Mouse (Mus musculus) G1E (cell line): Measurements from ENCODE around the gene Sorcs1. TPM values are rescaled to one million over a fixed set of nuclear protein-coding genes. Genes with fewer than 3 reads are reported as not detected.

ENCODE experiments used
- ATAC-seq: 2 replicates; pipeline ENCODE4 v1.8.0; 2016; ENCODE audit warnings: mild to moderate bottlenecking; ENCODE audit not compliant: insufficient number of reproducible peaks, poor library complexity, low FRiP score, severe bottlenecking; ENCODE audit errors: extremely low read depth
- DNase-seq: peaks from one replicate; pipeline ENCODE4 v3.0.0; 2012; ENCODE audit warnings: low spot score
- H3K27me3 ChIP-seq: 2 replicates; pipeline ENCODE4 v1.6.1; 2012; ENCODE audit warnings: mild to moderate bottlenecking, low read length, inconsistent platforms; ENCODE audit not compliant: insufficient read depth
- H3K36me3 ChIP-seq: replicated peaks from 2 replicates; pipeline ENCODE3; 2012; ENCODE audit warnings: mild to moderate bottlenecking, inconsistent platforms
- H3K4me1 ChIP-seq: 2 replicates; pipeline ENCODE4 v1.6.1; 2012; ENCODE audit warnings: low read depth, low read length, inconsistent platforms, mixed read lengths; ENCODE audit not compliant: insufficient read depth
- H3K4me3 ChIP-seq: 2 replicates; pipeline ENCODE4 v1.5.1; 2012; ENCODE audit warnings: low read depth, mild to moderate bottlenecking, inconsistent platforms, low read length, moderate library complexity, mixed read lengths
- H3K9me3 ChIP-seq: replicated peaks from 2 replicates; pipeline ENCODE4 v1.6.1; 2012; ENCODE audit warnings: inconsistent platforms
- CTCF ChIP-seq: IDR thresholded peaks from 2 replicates; pipeline ENCODE4 v1.5.1; 2012; ENCODE audit warnings: low read depth, low read length, inconsistent platforms, mixed read lengths
- GATA1 ChIP-seq: IDR thresholded peaks from 2 replicates; pipeline ENCODE4 v1.6.1; 2012; ENCODE audit warnings: borderline replicate concordance, low read length, inconsistent platforms, mixed read lengths
- GATA2 ChIP-seq: IDR thresholded peaks from 2 replicates; pipeline ENCODE4 v1.6.1; 2012; ENCODE audit warnings: low read depth, low read length, inconsistent platforms, borderline replicate concordance
- POLR2AphosphoS5 ChIP-seq: IDR thresholded peaks from 2 replicates; pipeline ENCODE4 v1.6.1; 2012; ENCODE audit warnings: low read depth, low read length, inconsistent platforms; ENCODE audit not compliant: insufficient replicate concordance
- TAL1 ChIP-seq: conservative IDR thresholded peaks from 2 replicates; pipeline ENCODE4 v1.6.1; 2012; ENCODE audit warnings: low read depth, low read length, inconsistent platforms, mixed read lengths
- polyA plus RNA-seq: library from polyadenylated mRNA; stranded (reverse); fragments of >175 nt; gene quantifications from 2 replicates; pipeline ENCODE4 v1.2.3, GENCODE M21; 2012
- total RNA-seq, 2 experiments: library from RNA; stranded (forward) in 1 of 2; stranded (reverse) in 1 of 2; fragments of 200-1000 nt in 1 of 2; fragments of >200 nt in 1 of 2; fragmentation: Nextera tagmentation in 1 of 2; gene quantifications; 2 replicates each; pipeline ENCODE4 v1.2.3; 2014 to 2017

Sorcs1 gene
- total and polyA plus RNA-seq, 3 experiments, result under 0.01 TPM; not detected in 2

GRCm38 (mm10) chr19:50521943-50522342 is 156.5 kb downstream of the Sorcs1 start:
- DNase-seq (no peak), ATAC-seq (no peak)
- TF ChIP-seq GATA2, result no peak
- no peak for TF ChIP-seq POLR2AphosphoS5
- no peak for TF ChIP-seq CTCF
- TF ChIP-seq TAL1, result no peak
- TF ChIP-seq GATA1, result no peak

GRCm38 (mm10) chr19:50515059-50515673 is 163.3 kb downstream of the Sorcs1 start:
- Histone ChIP-seq H3K4me1 (no peaks in the 10 kb centered on the region), H3K4me3 (no peak overlapping the region), H3K36me3 (no peaks in the 10 kb centered on the region), H3K27me3 (no peaks in the 10 kb centered on the region), H3K9me3 (no peaks in the 10 kb centered on the region)
- no peak for TF ChIP-seq TAL1
- no peak for ATAC-seq
- DNase-seq, result no peak

More at GRCm38 (mm10) chr19:50521943-50522342, 156.5 kb downstream of the Sorcs1 start:
- Histone ChIP-seq H3K36me3 (no peaks in the 10 kb centered on the region), H3K27me3 (no peaks in the 10 kb centered on the region), H3K4me3 (no peak overlapping the region), H3K4me1 (no peaks in the 10 kb centered on the region), H3K9me3 (peaks cover 13% of the 10 kb centered on the region)

GRCm38 (mm10) chr19:50514309-50514830 is 164.1 kb downstream of the Sorcs1 start:
- ATAC-seq, result no peak
- H3K36me3 ChIP-seq, result no peaks in the 10 kb centered on the region
- no peak for DNase-seq
- no peaks in the 10 kb centered on the region for H3K9me3 ChIP-seq
- no peak for TF ChIP-seq GATA2
- H3K4me3 ChIP-seq, result no peak overlapping the region
- H3K27me3 ChIP-seq, result no peaks in the 10 kb centered on the region
- H3K4me1 ChIP-seq, result no peaks in the 10 kb centered on the region

- ATAC-seq, result no peak
- H3K4me3 ChIP-seq, result no peak overlapping the region
- TF ChIP-seq GATA1 (no peak), POLR2AphosphoS5 (no peak), GATA2 (no peak)
- H3K9me3 ChIP-seq, result no peaks in the 10 kb centered on the region
- H3K4me1 ChIP-seq, result no peaks in the 10 kb centered on the region
- no peaks in the 10 kb centered on the region for H3K36me3 ChIP-seq
- no peaks in the 10 kb centered on the region for H3K27me3 ChIP-seq
- no peak for DNase-seq
These were observed 175.6 kb downstream of the Sorcs1 start for GRCm38 (mm10) chr19:50502816-50503215.

- Histone ChIP-seq H3K36me3 (no peaks in the 10 kb centered on the region), H3K4me3 (no peak overlapping the region), H3K9me3 (peaks cover 11% of the 10 kb centered on the region; the same call in 1 of the 2 replicates), H3K4me1 (no peaks in the 10 kb centered on the region), H3K27me3 (no peaks in the 10 kb centered on the region)
- no peak for DNase-seq
- TF ChIP-seq TAL1 (no peak), POLR2AphosphoS5 (no peak), CTCF (no peak), GATA1 (no peak), GATA2 (no peak)
- ATAC-seq, result no peak
These were observed 187.3 kb downstream of the Sorcs1 start for GRCm38 (mm10) chr19:50491121-50491520.

GRCm38 (mm10) chr19:50490721-50491120 is 187.7 kb downstream of the Sorcs1 start:
- H3K27me3 ChIP-seq, result no peaks in the 10 kb centered on the region
- ATAC-seq, result no peak
- H3K9me3 ChIP-seq, result peaks cover 11% of the 10 kb centered on the region; the same call in 1 of the 2 replicates
- no peak overlapping the region for H3K4me3 ChIP-seq
- no peak for TF ChIP-seq POLR2AphosphoS5
- no peak for TF ChIP-seq TAL1
- no peaks in the 10 kb centered on the region for H3K36me3 ChIP-seq
- H3K4me1 ChIP-seq, result no peaks in the 10 kb centered on the region
- no peak for DNase-seq

GRCm38 (mm10) chr19:50489786-50490185 is 188.7 kb downstream of the Sorcs1 start:
- DNase-seq (no peak), ATAC-seq (no peak)
- Histone ChIP-seq H3K9me3 (peaks cover 13% of the 10 kb centered on the region; the same call in 1 of the 2 replicates), H3K4me1 (no peaks in the 10 kb centered on the region), H3K27me3 (no peaks in the 10 kb centered on the region), H3K36me3 (no peaks in the 10 kb centered on the region), H3K4me3 (no peak overlapping the region)
- TF ChIP-seq TAL1 (no peak), GATA1 (no peak), GATA2 (no peak), CTCF (no peak), POLR2AphosphoS5 (no peak)
